Mouse (Mus musculus): Measurements from ENCODE around the gene Tbc1d10a.

- TF ChIP-seq TCF12 (IDR thresholded peaks at IDR 0.05; ENCODE audit: insufficient read depth, poor library complexity, severe bottlenecking) (no peak), REST (IDR thresholded peaks at IDR 0.05; ENCODE audit: insufficient read depth, insufficient read length) (no peak), POLR2A (IDR thresholded peaks at IDR 0.05; ENCODE audit: insufficient read length, low read depth) (no peak), E2F4 (IDR thresholded peaks at IDR 0.05; ENCODE audit: insufficient read depth) (no peak), USF1 (IDR thresholded peaks at IDR 0.05; ENCODE audit: low read depth) (no peak)
Measured at GRCm38 (mm10) chr11:4209556-4209955, 23.0 kb downstream of the Tbc1d10a start.

All from myocyte (in vitro differentiated cells).